Mouse (Mus musculus) midbrain, embryonic 11.5 days (tissue): Measurements from ENCODE around the gene Olfr1120. TPM values are rescaled to one million over a fixed set of nuclear protein-coding genes. Genes with fewer than 3 reads are reported as not detected.

Source experiments
- polyA plus RNA-seq: library from polyadenylated mRNA; unstranded; fragments of >200 nt; fragmentation: Nextera tagmentation; extraction: Ambion mirVana; gene quantifications from 2 replicates; pipeline ENCODE4 v1.2.1, GENCODE M21; 2014

The Olfr1120 gene
- polyA plus RNA-seq, 1 experiment from 2014 or later: not detected

Other genes with a start within 250 kb of the Olfr1120 start
- gene Olfr259, start 240.2 kb upstream of the Olfr1120 start, polyA plus RNA-seq: not detected in 2 replicates
- not detected in 2 replicates for gene Olfr1110, start 214.5 kb upstream of the Olfr1120 start, polyA plus RNA-seq
- gene Olfr1111, start 202.2 kb upstream of the Olfr1120 start, polyA plus RNA-seq: not detected in 2 replicates
- gene Olfr1112, start 167.0 kb upstream of the Olfr1120 start, polyA plus RNA-seq: not detected in 2 replicates
- gene Olfr1113, start 145.8 kb upstream of the Olfr1120 start, polyA plus RNA-seq: not detected in 2 replicates
- not detected in 2 replicates for gene Olfr1115, start 106.8 kb upstream of the Olfr1120 start, polyA plus RNA-seq
- not detected in 2 replicates for gene Olfr1116, start 87.3 kb upstream of the Olfr1120 start, polyA plus RNA-seq
- not detected in 2 replicates for gene Olfr1118, start 47.2 kb upstream of the Olfr1120 start, polyA plus RNA-seq
- not detected in 2 replicates for gene Olfr1121, start 15.1 kb downstream of the Olfr1120 start, polyA plus RNA-seq
- not detected in 2 replicates for gene Olfr1122, start 31.0 kb downstream of the Olfr1120 start, polyA plus RNA-seq
- not detected in 2 replicates for gene Olfr1123, start 61.8 kb downstream of the Olfr1120 start, polyA plus RNA-seq
- gene Olfr1124, start 75.5 kb downstream of the Olfr1120 start, polyA plus RNA-seq: not detected in 2 replicates
- gene Olfr1126, start 99.1 kb downstream of the Olfr1120 start, polyA plus RNA-seq: not detected in 2 replicates
- not detected in 2 replicates for gene Pramel7, start 142.3 kb downstream of the Olfr1120 start, polyA plus RNA-seq
- not detected in 2 replicates for gene Pramel6, start 151.8 kb downstream of the Olfr1120 start, polyA plus RNA-seq
- gene Olfr153, start 177.0 kb downstream of the Olfr1120 start, polyA plus RNA-seq: not detected in 2 replicates
- gene Olfr1128, start 190.7 kb downstream of the Olfr1120 start, polyA plus RNA-seq: not detected in 2 replicates
- gene Olfr1129, start 219.1 kb downstream of the Olfr1120 start, polyA plus RNA-seq: not detected in 2 replicates